Comparison of ENCODE assay signal across 8 mouse cellular contexts in genomic region chr7:143007599-143008369, GRCm38 (mm10). TPM values are rescaled to one million over a fixed set of nuclear protein-coding genes. Genes with fewer than 3 reads are reported as not detected.
DNase-seq lines count a peak whose midpoint lies in the region; ATAC-seq and TF ChIP-seq lines count a peak whose summit lies in the region.

No protein-coding gene starts in this region.

- H3K36me3 ChIP-seq in hindbrain, embryonic 10.5 days, result no peaks in the 10 kb centered on the region
- H3K36me3 ChIP-seq in lung, postnatal 0 days (ENCODE audit: insufficient read depth, low read length), result no peaks in the 10 kb centered on the region

- H3K4me1 ChIP-seq in hindbrain, embryonic 10.5 days (replicated peaks), result peaks cover 51% of the 10 kb centered on the region
- H3K4me1 ChIP-seq in lung, postnatal 0 days (ENCODE audit: insufficient read depth, low read depth, low read length), result peaks cover 26% of the 10 kb centered on the region; the same call in 1 of the 2 replicates

- DNase-seq in MEL-GATA-1-ER (ENCODE audit: extremely low read depth, low read depth), result peak; percentile 79
- DNase-seq in cerebellum, adult 8-10 months, result peak; percentile 86
- DNase-seq in hindbrain, embryonic 10.5 days (ENCODE audit: low spot score), result peak; percentile 91
- peak; percentile 94 for DNase-seq in layer of hippocampus, adult 9-11 months
- DNase-seq in lung, postnatal 0 days (ENCODE audit: low spot score), result peak; percentile 95
- peak; percentile 98 for DNase-seq in ovary, postnatal 14 days (ENCODE audit: low spot score)
- DNase-seq in thymus, postnatal 14 days, result peak; percentile 97

- peak overlapping the region; percentile 79 for H3K27ac ChIP-seq in hindbrain, embryonic 10.5 days
- H3K27ac ChIP-seq in lung, postnatal 0 days (ENCODE audit: low read length), result peak overlapping the region; percentile 91

- peak overlapping the region; percentile 25 for H3K4me2 ChIP-seq in lung, postnatal 0 days (replicated peaks; ENCODE audit: low read depth, low read length)

- no peak for TF ChIP-seq EP300 in lung, postnatal 0 days (IDR thresholded peaks at IDR 0.05)

- ATAC-seq in frontal cortex, adult (ENCODE audit: low TSS enrichment), result peak; percentile 94
- ATAC-seq in lung, postnatal 0 days, result peak; percentile 82

- H3K9ac ChIP-seq in lung, postnatal 0 days (replicated peaks; ENCODE audit: low read depth), result no peak overlapping the region

- peak overlapping the region; percentile 16; the same call in 1 of the 2 replicates for H3K4me3 ChIP-seq in hindbrain, embryonic 10.5 days
- no peak overlapping the region for H3K4me3 ChIP-seq in lung, postnatal 0 days (ENCODE audit: low read depth, low read length)

- no peaks in the 10 kb centered on the region for H3K9me3 ChIP-seq in hindbrain, embryonic 10.5 days
- H3K9me3 ChIP-seq in lung, postnatal 0 days (ENCODE audit: low read length), result no peaks in the 10 kb centered on the region

- TF ChIP-seq CTCF in lung, postnatal 0 days (IDR thresholded peaks at IDR 0.05), result peak; percentile 97

- 42% methylated on average over 17 of the region's 17 CpGs for WGBS in hindbrain, embryonic 10.5 days
- 39% methylated on average over 17 of the region's 17 CpGs for WGBS in lung, postnatal 0 days

- no peaks in the 10 kb centered on the region for H3K27me3 ChIP-seq in hindbrain, embryonic 10.5 days (ENCODE audit: insufficient read depth, poor library complexity, severe bottlenecking)
- H3K27me3 ChIP-seq in lung, postnatal 0 days (replicated peaks; ENCODE audit: insufficient read depth, low read length), result no peaks in the 10 kb centered on the region

RNA-seq across cellular contexts. Expression of gene Tspan32, which starts 2.9 kb away (rescaled TPM):
- 5.2 and 6.1 TPM in 2 replicates for polyA plus RNA-seq in hindbrain, embryonic 10.5 days (2016; fragmentation: Nextera tagmentation; extraction: Ambion mirVana)
- polyA plus RNA-seq in lung, postnatal 0 days (2015; fragmentation: Nextera tagmentation; extraction: Ambion mirVana), result 6.1 and 7.8 TPM in 2 replicates

RNA-seq across cellular contexts. Expression of gene Ascl2, which starts 38.7 kb away (rescaled TPM):
- polyA plus RNA-seq in hindbrain, embryonic 10.5 days (2016; fragmentation: Nextera tagmentation; extraction: Ambion mirVana), result 0.46 and 0.78 TPM in 2 replicates
- polyA plus RNA-seq in lung, postnatal 0 days (2015; fragmentation: Nextera tagmentation; extraction: Ambion mirVana), result 0.90 and 1.3 TPM in 2 replicates

RNA-seq across cellular contexts. Expression of gene Cd81, which starts 44.8 kb away (rescaled TPM):
- polyA plus RNA-seq in hindbrain, embryonic 10.5 days (2016; fragmentation: Nextera tagmentation; extraction: Ambion mirVana), result 238 and 265 TPM in 2 replicates
- 724 and 747 TPM in 2 replicates for polyA plus RNA-seq in lung, postnatal 0 days (2015; fragmentation: Nextera tagmentation; extraction: Ambion mirVana)
